Mouse (Mus musculus) cerebellum, adult (tissue): ENCODE measurements around the gene Ctsk.
"Not testable (repeated sequence)": the region's sequence is repeated elsewhere in the genome, so short reads cannot be mapped to it uniquely, and the experiment has no call there.

Experiments
- ATAC-seq: cut with Nextera tagmentation; 2 replicates; pipeline ENCODE4 v1.9.2; 2017; ENCODE audit warnings: mild to moderate bottlenecking, moderate library complexity, mixed read lengths; ENCODE audit not compliant: insufficient number of reproducible peaks, low FRiP score, low TSS enrichment

Ctsk gene

DNA sequence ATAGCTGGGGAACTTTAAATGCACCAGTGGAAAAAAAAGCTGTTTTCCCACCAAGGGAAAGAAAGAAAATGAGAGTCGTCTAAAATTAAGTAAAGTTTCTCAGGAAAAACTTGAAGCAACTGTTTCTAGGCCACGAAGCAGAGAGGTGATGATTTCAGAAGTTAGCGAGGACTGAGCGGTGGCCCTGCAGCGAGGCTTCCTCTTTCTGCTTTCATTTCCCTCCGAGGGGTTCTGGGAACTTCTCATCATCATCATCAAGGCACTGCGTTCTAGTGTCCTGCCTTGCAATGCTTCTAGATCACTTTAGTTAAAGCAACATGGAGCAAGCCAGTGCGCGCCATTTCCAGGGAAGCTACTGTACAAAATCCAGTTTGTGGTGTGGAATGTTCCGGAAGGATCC lies 22.1 kb downstream of the Ctsk start:
- ATAC-seq, result no peak

DNA sequence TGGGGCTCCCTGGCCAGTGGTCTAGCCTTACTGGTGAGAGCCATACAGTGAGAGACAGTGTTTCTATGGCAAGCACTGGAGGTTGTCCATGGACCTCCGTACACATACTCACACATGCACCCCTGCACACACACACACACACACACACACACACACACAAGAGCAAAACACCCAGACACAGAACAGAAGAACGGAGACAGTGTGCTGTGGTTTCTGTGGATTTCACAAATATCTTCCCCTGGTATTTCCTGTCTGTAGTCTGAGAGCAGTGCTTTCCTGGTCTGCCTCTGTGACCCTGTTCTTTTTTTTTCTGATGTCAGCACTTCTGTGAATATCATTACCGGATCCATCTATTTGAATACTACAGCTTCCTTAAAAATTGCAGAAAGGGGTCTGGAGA lies 24.6 kb downstream of the Ctsk start:
- no peak for ATAC-seq

DNA sequence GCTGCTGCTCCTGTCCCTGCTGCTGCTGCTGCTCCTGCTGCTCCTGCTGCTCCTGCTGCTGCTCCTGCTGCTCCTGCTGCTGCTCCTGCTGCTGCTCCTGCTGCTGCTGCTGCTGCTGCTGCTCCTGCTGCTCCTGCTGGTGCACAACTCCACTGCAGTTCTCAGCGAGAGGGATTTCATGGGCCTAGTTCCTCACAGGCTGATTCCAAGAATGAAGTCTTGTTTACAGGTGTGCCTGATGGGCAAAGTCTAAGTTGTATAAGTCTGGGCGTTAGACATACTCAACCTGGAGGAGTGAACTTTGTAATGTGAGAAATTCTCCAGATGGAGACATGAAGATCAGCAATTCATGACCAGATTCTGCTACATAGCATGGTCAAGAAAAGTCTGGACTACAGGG lies 25.6 kb downstream of the Ctsk start:
- ATAC-seq, result no peak

- ATAC-seq, result no peak
These were observed 27.1 kb downstream of the Ctsk start for GRCm38 (mm10) chr3:95526111-95526510.

DNA sequence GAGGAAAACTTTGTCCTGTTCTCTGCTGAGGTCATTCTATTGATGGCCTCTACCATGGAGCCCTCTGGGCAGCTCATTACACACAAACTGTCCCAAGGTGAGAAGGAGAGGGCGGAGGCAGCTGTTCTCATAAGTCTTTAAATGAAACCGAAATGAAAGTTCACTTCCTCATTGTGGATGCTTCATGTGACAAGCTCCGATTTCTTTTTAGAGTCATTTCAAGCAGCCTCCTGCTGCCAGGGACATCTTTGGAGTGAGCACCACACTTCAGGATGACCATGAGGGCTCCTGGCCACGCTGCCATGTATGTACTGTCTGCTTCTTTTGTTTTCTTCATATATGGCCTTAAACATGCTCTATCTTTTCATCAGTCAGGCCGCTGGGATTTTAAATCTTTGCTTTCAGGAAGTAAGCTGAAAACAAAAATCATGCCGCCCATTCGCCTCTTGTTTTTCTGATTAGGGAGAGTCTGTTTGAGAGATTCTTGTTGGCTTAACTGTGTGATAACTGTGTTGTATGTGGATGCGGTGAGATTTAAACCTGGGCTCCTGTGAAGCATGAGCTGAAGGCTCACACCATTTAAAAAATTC lies 27.7 kb downstream of the Ctsk start, which contains the start of gene Ctss:
TSS of gene Ctss (plus strand) at position 165 of the 590 bp plus-strand sequence.
- ATAC-seq, result no peak

- ATAC-seq, result no peak
These were observed 30.8 kb downstream of the Ctsk start for GRCm38 (mm10) chr3:95529814-95530213.

DNA sequence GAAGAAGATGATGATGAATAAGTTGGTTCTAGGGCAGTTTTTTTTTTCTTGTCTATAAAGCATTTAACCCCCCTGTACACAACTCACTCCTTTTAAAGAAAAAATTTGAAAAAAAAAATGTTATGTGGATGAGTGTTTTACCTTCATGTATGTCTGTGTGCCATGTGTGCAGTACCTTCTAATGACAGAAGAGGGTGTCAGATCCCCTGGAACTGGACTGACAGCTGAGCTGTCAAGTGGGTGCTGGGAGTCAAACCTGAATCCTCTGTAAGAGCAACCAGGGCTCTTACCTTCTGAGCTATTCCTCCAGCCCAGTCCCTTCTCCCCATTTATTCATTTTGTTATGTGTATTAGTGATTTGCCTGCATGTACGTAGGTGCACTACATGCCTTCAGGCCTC lies 32.0 kb downstream of the Ctsk start:
- ATAC-seq, result no peak

DNA sequence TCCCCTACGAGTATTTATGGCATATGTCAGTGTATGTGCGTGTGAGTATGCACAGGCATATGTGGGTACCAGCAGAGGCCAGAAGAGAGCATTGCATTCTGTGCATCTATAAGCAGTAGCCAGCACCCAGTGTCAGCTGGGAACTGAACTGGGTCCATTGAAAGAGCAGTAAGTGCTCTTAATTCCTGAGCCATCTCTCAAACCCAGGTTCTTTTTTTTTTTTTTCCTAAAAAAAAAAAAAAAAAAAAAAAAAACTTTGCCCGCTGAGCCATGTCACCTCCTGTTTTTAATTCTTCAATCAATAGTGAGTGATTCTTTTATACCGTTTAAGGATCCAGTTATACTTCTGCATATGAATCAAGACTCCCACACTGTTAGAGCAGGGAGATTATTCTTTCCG lies 34.3 kb downstream of the Ctsk start:
- ATAC-seq, result no peak

GRCm38 (mm10) chr3:95534927-95535326 lies 35.9 kb downstream of the Ctsk start:
- ATAC-seq, result no peak

DNA sequence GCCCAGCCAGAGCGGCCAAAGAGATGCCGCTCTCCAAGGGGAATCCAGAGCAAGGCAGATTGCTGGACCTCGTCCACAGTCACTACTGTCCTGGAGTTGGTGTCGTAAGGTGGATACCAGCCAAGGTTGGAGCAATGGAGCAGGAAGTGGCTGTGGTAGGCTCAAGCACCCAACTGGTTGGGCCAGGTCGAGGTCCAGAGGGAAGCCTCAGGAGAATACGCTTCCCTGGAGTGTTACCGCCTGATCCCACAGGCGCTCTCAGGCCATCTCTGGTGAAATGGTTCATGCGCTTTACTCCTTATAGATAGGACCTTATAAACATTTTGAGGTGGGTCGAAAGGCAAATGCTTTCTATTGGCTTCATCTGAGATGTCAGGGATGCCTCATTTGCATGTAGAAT lies 39.9 kb downstream of the Ctsk start:
- no peak for ATAC-seq

GRCm38 (mm10) chr3:95539837-95540236 lies 40.8 kb downstream of the Ctsk start:
- ATAC-seq, result no peak

DNA sequence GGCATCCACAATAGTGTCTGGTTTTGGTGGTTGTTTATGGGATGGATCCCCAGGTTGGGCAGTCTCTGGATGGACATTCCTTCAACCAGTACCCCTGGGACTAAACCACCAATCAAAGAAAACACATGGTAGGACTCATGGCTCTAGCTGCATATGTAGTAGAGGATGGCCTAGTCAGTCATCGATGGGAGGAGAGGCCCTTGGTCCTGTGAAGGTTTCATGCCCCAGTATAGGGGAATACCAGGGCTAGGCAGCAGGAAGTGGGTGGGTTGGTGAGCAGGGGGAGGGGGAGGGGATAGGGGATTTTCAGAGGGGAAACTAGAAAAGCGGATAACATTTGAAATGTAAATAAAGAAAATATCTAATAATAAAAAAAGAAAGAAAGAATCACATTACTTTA lies 42.1 kb downstream of the Ctsk start:
- ATAC-seq, result not testable (repeated sequence)

GRCm38 (mm10) chr3:95542171-95542570 lies 43.1 kb downstream of the Ctsk start:
- ATAC-seq, result no peak

DNA sequence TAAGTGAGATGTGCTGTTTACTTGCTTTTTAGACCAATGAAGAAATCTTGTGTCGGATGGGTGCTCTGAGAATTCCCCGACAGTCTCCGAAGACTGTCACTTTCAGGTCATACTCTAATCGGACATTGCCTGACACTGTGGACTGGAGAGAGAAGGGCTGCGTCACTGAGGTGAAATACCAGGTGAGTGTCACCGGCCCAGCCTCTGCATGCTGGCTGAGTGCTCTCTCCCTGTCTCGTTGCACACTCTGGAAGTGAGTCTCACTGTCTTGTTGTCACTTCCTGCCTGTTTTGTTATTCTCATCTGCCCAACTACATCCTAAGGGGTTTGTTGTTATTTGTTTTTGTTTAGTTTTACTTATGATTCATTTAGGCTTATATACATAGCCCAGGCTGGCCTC lies 43.9 kb downstream of the Ctsk start:
- no peak for ATAC-seq

DNA sequence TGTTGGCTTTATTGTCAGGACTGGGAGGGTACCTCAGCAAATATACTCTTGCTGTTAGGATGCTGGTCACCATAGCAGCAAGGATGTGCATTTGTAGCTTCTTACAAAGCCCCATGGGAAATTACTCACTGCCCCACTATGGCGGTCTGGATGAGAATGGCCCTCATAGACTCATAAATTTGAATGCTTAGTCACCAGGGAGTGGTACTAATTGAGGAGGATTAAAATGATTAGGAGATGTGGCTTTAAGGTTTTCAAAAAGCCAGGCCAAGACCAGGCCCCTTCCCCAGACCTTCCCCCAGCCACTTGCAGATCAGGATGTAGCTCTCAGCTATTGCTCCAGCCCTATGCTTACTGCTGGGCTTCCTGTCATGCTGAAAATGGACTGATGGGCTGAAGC lies 51.1 kb downstream of the Ctsk start:
- ATAC-seq, result no peak

GRCm38 (mm10) chr3:95553986-95554385 lies 54.9 kb downstream of the Ctsk start:
- ATAC-seq, result no peak
